In genomic region chr9:108452291-108452906, GRCm38 (mm10) we compare ENCODE assay signal across 8 mouse cellular contexts. TPM values are rescaled to one million over a fixed set of nuclear protein-coding genes. Genes with fewer than 3 reads are reported as not detected.
DNase-seq lines count a peak whose midpoint lies in the region; ATAC-seq lines count a peak whose summit lies in the region.

No protein-coding gene starts in this region.

- intact Hi-C loops in gastrocnemius, postnatal 14 days (cut with DNase I; ENCODE audit: low total_unique reads) = no loop called here
- intact Hi-C loops in left cerebral cortex, postnatal 10 days (cut with DNase I) = loop anchor here (5.0 kb wide), 1 partner anchor 55 kb away; no protein-coding TSS in a partner anchor

- peak; percentile 69 for ATAC-seq in inflammation-experienced regulatory T-cells, adult 6 months
- peak; percentile 72 for ATAC-seq in megakaryocyte progenitor cell, adult 5-6 weeks (replicated peaks; ENCODE audit: poor library complexity)

- DNase-seq in adipocyte (ENCODE audit: low spot score) = peak; percentile 43
- peak; percentile 92 for DNase-seq in embryo, embryonic 10 days (ENCODE audit: low spot score)
- peak; percentile 89 for DNase-seq in gastrocnemius, postnatal 14 days
- DNase-seq in left cerebral cortex, postnatal 10 days (ENCODE audit: extremely low spot score in 1 of 2, low spot score in 2 of 2) = peak; percentile 77 to 92
- DNase-seq in right cerebral cortex, postnatal 14 days = peak; percentile 93
- peak; percentile 77 to 84 for DNase-seq in urinary bladder, postnatal 36 days (ENCODE audit: low spot score in 2 of 2)

RNA-seq across cellular contexts. Expression of gene Ccdc71, which starts 7.9 kb away (rescaled TPM):
- 10 to 100 TPM; 15.6 to 17.5 TPM for total RNA-seq in gastrocnemius, postnatal 14 days (2021)
- 10 to 100 TPM; 22.9 to 28.1 (median 27.5) TPM for polyA plus RNA-seq in inflammation-experienced regulatory T-cells, adult 6 months (2017; shearing (Covaris generic))
- total RNA-seq in left cerebral cortex, postnatal 10 days (2021) = 10 to 100 TPM; 38.7 to 39.6 TPM
- total RNA-seq in megakaryocyte progenitor cell, adult 5-6 weeks (2015) = 14.6 and 17.9 TPM in 2 replicates
- 13.7 and 14.8 TPM in 2 replicates for total RNA-seq in megakaryocyte progenitor cell, adult 5-6 weeks (2017)

RNA-seq across cellular contexts. Expression of gene Klhdc8b, which starts 9.0 kb away (rescaled TPM):
- 1 to 10 TPM; 4.1 to 4.6 TPM for total RNA-seq in gastrocnemius, postnatal 14 days (2021)
- polyA plus RNA-seq in inflammation-experienced regulatory T-cells, adult 6 months (2017; shearing (Covaris generic)) = 1 to 10 TPM in 2 of 3 experiments, under 1 TPM in 1; 0.94 to 1.9 (median 1.6) TPM
- total RNA-seq in left cerebral cortex, postnatal 10 days (2021) = 10 to 100 TPM; 32.5 to 35.9 TPM
- 0.46 and 1.1 TPM in 2 replicates for total RNA-seq in megakaryocyte progenitor cell, adult 5-6 weeks (2015)
- total RNA-seq in megakaryocyte progenitor cell, adult 5-6 weeks (2017) = 4.1 and 8.1 TPM in 2 replicates

RNA-seq across cellular contexts. Expression of gene BC048562, which starts 16.1 kb away (rescaled TPM):
- total RNA-seq in gastrocnemius, postnatal 14 days (2021) = not detected
- not detected for polyA plus RNA-seq in inflammation-experienced regulatory T-cells, adult 6 months (2017; shearing (Covaris generic))
- total RNA-seq in left cerebral cortex, postnatal 10 days (2021) = not detected
- not detected in 2 replicates for total RNA-seq in megakaryocyte progenitor cell, adult 5-6 weeks (2015)
- not detected in 2 replicates for total RNA-seq in megakaryocyte progenitor cell, adult 5-6 weeks (2017)

RNA-seq across cellular contexts. Expression of gene Ccdc36, which starts 24.1 kb away (rescaled TPM):
- under 1 TPM in 1 of 2 experiments, not detected in 1; 0.16 TPM for total RNA-seq in gastrocnemius, postnatal 14 days (2021)
- polyA plus RNA-seq in inflammation-experienced regulatory T-cells, adult 6 months (2017; shearing (Covaris generic)) = not detected
- total RNA-seq in left cerebral cortex, postnatal 10 days (2021) = under 1 TPM; 0.19 to 0.26 TPM
- total RNA-seq in megakaryocyte progenitor cell, adult 5-6 weeks (2015) = 0.20 and 0.49 TPM in 2 replicates
- total RNA-seq in megakaryocyte progenitor cell, adult 5-6 weeks (2017) = 0.54 and 0.74 TPM in 2 replicates

RNA-seq across cellular contexts. Expression of gene Lamb2, which starts 27.1 kb away (rescaled TPM):
- 100 to 1,000 TPM; 118 to 125 TPM for total RNA-seq in gastrocnemius, postnatal 14 days (2021)
- polyA plus RNA-seq in inflammation-experienced regulatory T-cells, adult 6 months (2017; shearing (Covaris generic)) = under 1 TPM in 2 of 3 experiments, not detected in 1; 0.06 to 0.08 TPM
- 10 to 100 TPM; 29.6 to 34.2 TPM for total RNA-seq in left cerebral cortex, postnatal 10 days (2021)
- total RNA-seq in megakaryocyte progenitor cell, adult 5-6 weeks (2015) = 0.05 and 0.32 TPM in 2 replicates
- total RNA-seq in megakaryocyte progenitor cell, adult 5-6 weeks (2017) = 0.08 TPM in 1 of 2 replicates, not detected in the other

Comparison
In these comparisons a context has a peak if more than half of its experiments do, and no peak if none do; other contexts are left out.
1. Peak in every context shown above with its lines: DNase-seq and ATAC-seq.
2. DNase-seq: peak in every context shown above with its lines; median percentile 93 in right cerebral cortex, postnatal 14 days; 92 in embryo, embryonic 10 days; 89 in gastrocnemius, postnatal 14 days; 84 in left cerebral cortex, postnatal 10 days; 80 in urinary bladder, postnatal 36 days; 43 in adipocyte.